Mouse (Mus musculus): ENCODE measurements around the gene H2-M10.4.
"Not testable (repeated sequence)": the region's sequence is repeated elsewhere in the genome, so short reads cannot be mapped to it uniquely, and the experiment has no call there.

The H2-M10.4 gene

GRCm38 (mm10) chr17:36462234-36462633 is at the start of gene H2-M10.4:
TSS of gene H2-M10.4 (minus strand) at chr17:36462334.
- no peak for DNase-seq (ENCODE audit: low read depth, low spot score)

GRCm38 (mm10) chr17:36503910-36504309 is 41.8 kb upstream of the H2-M10.4 start:
- no peak for DNase-seq (ENCODE audit: low read depth, low spot score)

- no peak for DNase-seq (ENCODE audit: low read depth, low spot score)
Measured at GRCm38 (mm10) chr17:36500435-36500834, 38.3 kb upstream of the H2-M10.4 start.

- not testable (repeated sequence) for DNase-seq (ENCODE audit: low read depth, low spot score)
Measured at GRCm38 (mm10) chr17:36488181-36488580, 26.0 kb upstream of the H2-M10.4 start.

GRCm38 (mm10) chr17:36486687-36487230 is 24.6 kb upstream of the H2-M10.4 start:
- DNase-seq (ENCODE audit: low read depth, low spot score) = no peak

GRCm38 (mm10) chr17:36483865-36484264 is 21.7 kb upstream of the H2-M10.4 start:
- no peak for DNase-seq (ENCODE audit: low read depth, low spot score)

- DNase-seq (ENCODE audit: low read depth, low spot score) = no peak
Measured at GRCm38 (mm10) chr17:36456260-36456659, 5.9 kb downstream of the H2-M10.4 start.

GRCm38 (mm10) chr17:36431411-36431810 is 30.7 kb downstream of the H2-M10.4 start:
- no peak for DNase-seq (ENCODE audit: low read depth, low spot score)

- DNase-seq (ENCODE audit: low read depth, low spot score) = peak; percentile 62
Measured at GRCm38 (mm10) chr17:36418091-36418754, 43.9 kb downstream of the H2-M10.4 start.

GRCm38 (mm10) chr17:36417416-36417815 is 44.7 kb downstream of the H2-M10.4 start:
- DNase-seq (ENCODE audit: low read depth, low spot score) = no peak

- no peak for DNase-seq (ENCODE audit: low read depth, low spot score)
Measured at GRCm38 (mm10) chr17:36415407-36415806, 46.7 kb downstream of the H2-M10.4 start.

GRCm38 (mm10) chr17:36414361-36414760 is 47.8 kb downstream of the H2-M10.4 start:
- no peak for DNase-seq (ENCODE audit: low read depth, low spot score)
